Mouse (Mus musculus): ENCODE results near the gene Mymx. TPM values are rescaled to one million over a fixed set of nuclear protein-coding genes. Genes with fewer than 3 reads are reported as not detected.

Mymx gene
- polyA plus RNA-seq (2015; fragmentation: Nextera tagmentation; extraction: Ambion mirVana): not detected in 2 replicates

DNA sequence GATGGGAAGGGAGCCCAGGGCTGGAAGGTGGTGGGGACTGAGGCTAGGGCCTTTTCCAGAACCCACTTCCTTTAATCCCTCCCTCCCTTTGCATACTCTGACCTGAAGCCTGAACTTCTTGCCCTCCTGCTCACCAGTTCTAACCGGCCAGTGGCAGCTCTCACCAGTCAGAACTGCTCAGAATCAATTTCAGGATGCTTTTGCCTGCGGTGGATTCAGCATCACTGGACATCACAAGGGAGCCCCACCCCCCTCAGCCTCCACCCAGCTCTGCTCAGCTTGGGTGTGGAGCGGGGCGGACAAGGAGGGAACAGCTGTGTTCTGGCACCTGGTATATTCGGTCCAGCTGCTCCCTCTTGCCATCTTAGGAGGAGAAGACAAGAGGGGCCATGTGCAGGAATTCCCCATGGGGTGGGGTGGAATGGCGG is at the start of gene Mymx:
Gene Mymx, minus strand, starts transcription at position 226 of the 428 bp plus-strand sequence.
- Histone ChIP-seq H3K36me3 (ENCODE audit: insufficient read depth, low read length) (no peaks in the 10 kb centered on the region), H3K9ac (replicated peaks; ENCODE audit: low read depth) (0 out of 2 replicates have a peak within 1 kb of the TSS, but pooled peaks have one; percentile 8), H3K27ac (ENCODE audit: low read length) (no peak within 1 kb of the TSS), H3K4me1 (ENCODE audit: insufficient read depth, low read depth, low read length) (peaks cover 4% of the 10 kb centered on the region; the same call in 1 of the 2 replicates), H3K27me3 (replicated peaks; ENCODE audit: insufficient read depth, low read length) (no peaks in the 10 kb centered on the region), H3K4me2 (replicated peaks; ENCODE audit: low read depth, low read length) (no peak within 1 kb of the TSS; the same call in 1 of the 2 replicates), H3K4me3 (ENCODE audit: low read depth, low read length) (no peak within 1 kb of the TSS), H3K9me3 (ENCODE audit: low read length) (no peaks in the 10 kb centered on the region)
- DNase-seq (ENCODE audit: low spot score) (no peak), ATAC-seq (no peak)
- TF ChIP-seq EP300 (IDR thresholded peaks at IDR 0.05) (no peak), CTCF (IDR thresholded peaks at IDR 0.05) (no peak)
- WGBS: 62% methylated on average over 6 of the region's 6 CpGs

DNA sequence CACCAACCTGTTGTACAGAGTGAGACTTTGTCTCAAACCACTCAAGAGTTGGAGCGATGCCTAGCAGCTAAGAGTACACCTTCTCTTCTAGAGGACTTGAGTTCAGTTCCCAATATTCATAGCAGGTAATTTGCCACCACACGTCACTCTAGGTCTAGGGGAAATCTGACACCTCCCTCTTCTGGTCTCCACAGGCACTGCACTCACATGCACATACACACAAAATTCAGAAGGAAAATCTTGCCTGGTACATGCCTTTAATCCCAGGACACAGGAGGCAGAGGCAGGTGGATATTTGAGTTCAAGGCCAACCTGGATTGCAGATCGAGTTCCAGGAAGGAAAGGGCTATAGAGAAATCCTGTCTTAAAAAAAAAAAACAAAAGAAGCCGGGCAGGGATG is 42.3 kb upstream of the Mymx start:
- H3K4me1 ChIP-seq (ENCODE audit: insufficient read depth, low read depth, low read length): no peaks in the 10 kb centered on the region
- no peaks in the 10 kb centered on the region for H3K36me3 ChIP-seq (ENCODE audit: insufficient read depth, low read length)
- no peak for ATAC-seq

DNA sequence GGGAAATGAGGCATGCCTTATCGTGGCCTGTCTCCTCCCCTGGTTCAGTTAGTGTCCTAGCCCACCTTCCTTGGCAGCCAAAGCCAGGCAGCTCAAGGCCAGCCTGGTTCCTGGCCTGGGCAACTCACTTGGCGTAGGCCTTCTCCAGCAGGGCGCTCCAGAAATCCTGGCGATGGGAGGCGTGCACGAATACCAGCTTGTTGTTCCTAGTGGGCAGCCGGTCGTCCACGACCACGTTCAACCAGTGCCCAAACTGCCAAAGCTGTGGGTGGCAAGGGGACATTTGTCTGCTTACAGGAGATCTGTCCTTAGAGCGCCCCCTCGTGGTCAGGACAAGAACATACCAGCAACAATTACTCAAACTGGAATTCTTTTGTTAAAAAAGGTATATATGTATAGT is 40.8 kb upstream of the Mymx start:
- Histone ChIP-seq H3K27ac (ENCODE audit: low read length) (no peak overlapping the region), H3K4me3 (ENCODE audit: low read depth, low read length) (no peak overlapping the region), H3K4me2 (replicated peaks; ENCODE audit: low read depth, low read length) (no peak overlapping the region), H3K9me3 (ENCODE audit: low read length) (no peaks in the 10 kb centered on the region), H3K27me3 (replicated peaks; ENCODE audit: insufficient read depth, low read length) (no peaks in the 10 kb centered on the region), H3K9ac (replicated peaks; ENCODE audit: low read depth) (no peak overlapping the region), H3K36me3 (ENCODE audit: insufficient read depth, low read length) (no peaks in the 10 kb centered on the region), H3K4me1 (ENCODE audit: insufficient read depth, low read depth, low read length) (no peaks in the 10 kb centered on the region)
- peak; percentile 80 for DNase-seq (ENCODE audit: low spot score)
- peak; percentile 32 for ATAC-seq
- no peak for TF ChIP-seq EP300 (IDR thresholded peaks at IDR 0.05)
- peak; percentile 93 for TF ChIP-seq CTCF (IDR thresholded peaks at IDR 0.05)
- WGBS: 22% methylated on average over 12 of the region's 12 CpGs

More for the DNA sequence above, 42.3 kb upstream of the Mymx start:
- TF ChIP-seq CTCF (IDR thresholded peaks at IDR 0.05): peak; percentile 36; the same call in 1 of the 2 replicates
- TF ChIP-seq EP300 (IDR thresholded peaks at IDR 0.05): no peak
- Histone ChIP-seq H3K27ac (ENCODE audit: low read length) (no peak overlapping the region), H3K9me3 (ENCODE audit: low read length) (no peaks in the 10 kb centered on the region), H3K27me3 (replicated peaks; ENCODE audit: insufficient read depth, low read length) (no peaks in the 10 kb centered on the region), H3K4me2 (replicated peaks; ENCODE audit: low read depth, low read length) (no peak overlapping the region), H3K9ac (replicated peaks; ENCODE audit: low read depth) (no peak overlapping the region), H3K4me3 (ENCODE audit: low read depth, low read length) (no peak overlapping the region)
- 72% methylated on average over 4 of the region's 4 CpGs for WGBS
- no peak for DNase-seq (ENCODE audit: low spot score)

DNA sequence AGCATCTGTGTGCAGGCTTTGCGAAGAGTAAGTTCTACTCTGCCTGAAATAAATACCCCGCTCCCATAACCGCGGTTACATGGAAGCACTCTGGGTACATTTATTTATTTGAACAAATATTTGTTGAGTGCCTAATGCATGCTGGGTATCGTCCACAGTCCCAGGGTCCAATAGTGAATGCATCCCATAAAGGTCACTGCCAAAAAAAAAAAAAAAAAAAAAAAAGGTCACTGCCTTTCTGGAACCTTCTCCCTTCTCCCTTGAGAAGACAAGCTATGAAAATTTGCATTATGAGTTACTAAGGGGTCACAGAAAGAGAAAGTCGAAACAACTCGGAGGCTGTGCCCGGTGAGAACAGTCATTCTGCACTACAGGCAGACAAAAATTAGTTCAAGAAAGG is 40.1 kb upstream of the Mymx start:
- no peak for TF ChIP-seq EP300 (IDR thresholded peaks at IDR 0.05)
- TF ChIP-seq CTCF (IDR thresholded peaks at IDR 0.05): no peak
- Histone ChIP-seq H3K9ac (replicated peaks; ENCODE audit: low read depth) (no peak overlapping the region), H3K4me1 (ENCODE audit: insufficient read depth, low read depth, low read length) (no peaks in the 10 kb centered on the region), H3K36me3 (ENCODE audit: insufficient read depth, low read length) (no peaks in the 10 kb centered on the region), H3K4me3 (ENCODE audit: low read depth, low read length) (no peak overlapping the region), H3K4me2 (replicated peaks; ENCODE audit: low read depth, low read length) (no peak overlapping the region), H3K27ac (ENCODE audit: low read length) (no peak overlapping the region), H3K27me3 (replicated peaks; ENCODE audit: insufficient read depth, low read length) (no peaks in the 10 kb centered on the region), H3K9me3 (ENCODE audit: low read length) (no peaks in the 10 kb centered on the region)
- no peak for ATAC-seq
- DNase-seq (ENCODE audit: low spot score): no peak
- WGBS: 85% methylated on average over 8 of the region's 8 CpGs

DNA sequence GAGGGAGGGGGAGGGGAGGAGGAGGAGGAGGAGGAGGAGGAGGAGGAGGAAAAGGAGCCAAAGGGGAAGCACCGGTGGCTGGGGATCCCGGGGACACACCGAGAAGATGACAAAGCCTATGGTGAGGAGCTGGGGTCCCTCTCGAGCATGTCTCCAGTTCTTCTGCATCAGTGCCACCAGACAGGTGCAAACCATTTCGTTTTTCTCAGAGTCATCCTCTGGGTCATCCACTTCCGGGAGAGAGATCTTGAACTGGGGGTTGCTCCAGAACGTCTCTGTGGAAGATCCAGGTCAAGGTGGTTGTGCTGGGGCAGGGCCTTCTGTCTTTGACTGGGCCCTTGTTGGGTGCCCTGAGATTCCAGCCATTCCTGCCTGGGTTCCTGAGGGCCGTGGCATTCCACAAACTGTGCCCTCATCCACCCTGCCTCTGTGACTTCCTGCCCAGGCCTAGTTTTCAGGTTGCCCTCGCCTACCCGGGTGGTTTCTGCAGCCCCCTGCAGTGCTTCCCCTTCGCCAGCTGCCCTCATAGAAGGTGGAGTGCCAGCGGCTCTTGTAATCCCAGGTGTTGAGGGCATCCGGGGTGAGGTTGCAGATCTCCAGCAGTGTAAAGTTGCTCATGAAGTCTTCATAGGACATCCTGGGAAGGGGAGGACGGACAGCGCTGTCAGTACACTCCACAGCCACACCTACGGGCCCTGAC is 36.8 kb upstream of the Mymx start:
- TF ChIP-seq CTCF (IDR thresholded peaks at IDR 0.05) (no peak), EP300 (IDR thresholded peaks at IDR 0.05) (no peak)
- H3K27me3 ChIP-seq (replicated peaks; ENCODE audit: insufficient read depth, low read length): no peaks in the 10 kb centered on the region
- H3K4me3 ChIP-seq (ENCODE audit: low read depth, low read length): no peak overlapping the region
- no peaks in the 10 kb centered on the region for H3K36me3 ChIP-seq (ENCODE audit: insufficient read depth, low read length)
- no peaks in the 10 kb centered on the region for H3K4me1 ChIP-seq (ENCODE audit: insufficient read depth, low read depth, low read length)
- 74% methylated on average over 16 of the region's 16 CpGs for WGBS
- ATAC-seq: no peak
- H3K9me3 ChIP-seq (ENCODE audit: low read length): no peaks in the 10 kb centered on the region
- no peak overlapping the region for H3K9ac ChIP-seq (replicated peaks; ENCODE audit: low read depth)
- no peak for DNase-seq (ENCODE audit: low spot score)
- no peak overlapping the region for H3K27ac ChIP-seq (ENCODE audit: low read length)
- H3K4me2 ChIP-seq (replicated peaks; ENCODE audit: low read depth, low read length): no peak overlapping the region

DNA sequence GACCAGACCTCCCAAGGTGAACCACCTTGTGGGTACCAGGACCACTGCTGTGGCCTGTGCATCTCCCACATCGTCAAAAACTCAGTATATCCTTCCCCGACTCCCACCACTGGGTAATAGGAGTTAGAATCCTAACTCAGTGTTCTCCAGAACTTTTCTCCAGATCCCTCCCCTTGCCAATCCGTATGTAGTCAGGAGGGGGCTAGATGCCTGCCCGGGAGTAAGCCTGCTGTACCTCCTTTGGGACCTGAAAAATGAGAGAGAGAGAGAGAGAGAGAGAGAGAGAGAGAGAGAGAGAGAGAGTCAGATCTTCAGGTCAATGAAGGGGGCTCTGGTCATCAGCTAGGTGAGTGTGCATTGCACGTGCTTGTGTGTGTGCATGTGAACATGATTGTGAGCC is 32.1 kb upstream of the Mymx start:
- Histone ChIP-seq H3K36me3 (ENCODE audit: insufficient read depth, low read length) (no peaks in the 10 kb centered on the region), H3K4me3 (ENCODE audit: low read depth, low read length) (no peak overlapping the region), H3K9ac (replicated peaks; ENCODE audit: low read depth) (no peak overlapping the region), H3K9me3 (ENCODE audit: low read length) (no peaks in the 10 kb centered on the region), H3K4me1 (ENCODE audit: insufficient read depth, low read depth, low read length) (no peaks in the 10 kb centered on the region; the same call in 1 of the 2 replicates), H3K27ac (ENCODE audit: low read length) (no peak overlapping the region), H3K27me3 (replicated peaks; ENCODE audit: insufficient read depth, low read length) (no peaks in the 10 kb centered on the region), H3K4me2 (replicated peaks; ENCODE audit: low read depth, low read length) (no peak overlapping the region)
- no peak for ATAC-seq
- no peak for DNase-seq (ENCODE audit: low spot score)
- TF ChIP-seq EP300 (IDR thresholded peaks at IDR 0.05): no peak
- TF ChIP-seq CTCF (IDR thresholded peaks at IDR 0.05): no peak
- WGBS: 74% methylated on average over 5 of the region's 5 CpGs

All from lung, postnatal 0 days (tissue).